Comparison of ENCODE assay signal across 8 mouse cellular contexts in the genomic region with DNA sequence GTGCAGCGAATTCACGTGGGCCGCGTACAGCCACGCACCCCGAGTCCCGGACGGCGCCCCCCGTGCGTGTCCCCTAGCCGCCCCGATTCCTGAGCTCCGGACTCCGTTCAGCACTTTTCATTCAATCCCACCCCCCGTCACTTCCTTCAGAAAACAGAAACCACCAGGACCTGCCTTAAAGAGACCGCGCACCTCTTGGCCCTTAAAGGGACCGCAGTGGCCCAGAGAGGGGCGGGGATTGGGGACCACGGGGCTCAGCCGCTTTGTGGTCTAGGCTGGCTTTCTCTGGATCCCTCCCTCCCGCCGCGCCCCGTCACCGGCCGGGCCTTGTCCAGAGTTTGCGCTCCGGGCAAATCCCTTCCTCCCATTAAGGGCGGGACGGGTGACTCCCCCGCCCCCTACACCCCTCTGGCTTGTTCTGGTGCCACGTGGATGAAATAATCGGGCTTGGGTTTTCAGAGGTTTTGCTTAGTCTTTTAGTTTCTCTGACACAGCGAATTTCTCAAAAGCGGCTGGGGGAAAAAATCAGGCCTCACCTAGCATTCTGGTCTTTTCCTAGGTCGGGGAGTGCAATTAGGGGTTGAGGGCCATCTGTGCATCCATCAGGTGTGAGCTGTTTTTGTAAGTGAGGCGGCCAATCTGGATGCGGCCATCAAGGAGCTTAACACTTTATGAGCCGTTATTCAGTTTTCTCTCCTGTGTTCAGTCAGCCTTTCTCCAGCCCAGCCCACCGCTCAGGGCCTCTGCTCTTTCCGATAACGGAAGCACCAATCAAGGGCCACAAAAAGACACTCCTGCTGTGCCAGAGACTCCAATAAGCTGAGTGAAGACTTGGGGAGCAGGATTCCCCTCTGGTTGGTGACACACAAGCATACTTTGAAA. TPM values are rescaled to one million over a fixed set of nuclear protein-coding genes. Genes with fewer than 3 reads are reported as not detected.
A peak's percentile ranks its signal among the peaks of the same experiment; 100 is the strongest.
DNase-seq lines count a peak whose midpoint lies in the region; ATAC-seq lines count a peak whose summit lies in the region.

Oaf (minus strand) TSS at position 200 of the 882 bp plus-strand sequence.

- H3K4me1 ChIP-seq in hindbrain, embryonic 16.5 days (ENCODE audit: control insufficient read depth, insufficient read depth, low read depth, low read length), result peaks cover 12% of the 10 kb centered on the region

- H3K36me3 ChIP-seq in hindbrain, embryonic 16.5 days (ENCODE audit: control insufficient read depth, insufficient read depth, low read length), result no peaks in the 10 kb centered on the region

- peak within 1 kb of the TSS; percentile 52 for H3K4me3 ChIP-seq in hindbrain, embryonic 16.5 days (ENCODE audit: low read length)

- WGBS in hindbrain, embryonic 16.5 days, result 2% methylated on average over 44 of the region's 44 CpGs

- no peaks in the 10 kb centered on the region for H3K9me3 ChIP-seq in hindbrain, embryonic 16.5 days (ENCODE audit: control insufficient read depth, low read length)

- DNase-seq in adrenal gland, adult 18-20 months (ENCODE audit: low spot score in 2 of 2), result peak; percentile 66 to 79
- DNase-seq in embryo, embryonic 10 days (ENCODE audit: low spot score), result peak; percentile 93
- DNase-seq in gastrocnemius, adult 8-10 months (ENCODE audit: low spot score in 2 of 2), result peak; percentile 85 to 89
- DNase-seq in left cerebral cortex, adult 18-20 months (ENCODE audit: low spot score in 2 of 2), result peak; percentile 21 to 42
- peak; percentile 84 for DNase-seq in lung, postnatal 36 days
- DNase-seq in retina, postnatal 7 days (ENCODE audit: low read depth, low spot score), result peak; percentile 34
- peak; percentile 89 for DNase-seq in urinary bladder, postnatal 14 days (ENCODE audit: low spot score)

- peaks cover 19% of the 10 kb centered on the region for H3K27me3 ChIP-seq in hindbrain, embryonic 16.5 days (replicated peaks; ENCODE audit: control insufficient read depth, insufficient read depth, low read length)

- 0 out of 2 replicates have a peak within 1 kb of the TSS, but pooled peaks have one; percentile 7 for H3K27ac ChIP-seq in hindbrain, embryonic 16.5 days (ENCODE audit: low read depth, low read length)

- H3K4me2 ChIP-seq in hindbrain, embryonic 16.5 days (ENCODE audit: low read length), result peak within 1 kb of the TSS; percentile 86

- peak; percentile 84 for ATAC-seq in hindbrain, embryonic 16.5 days

- H3K9ac ChIP-seq in hindbrain, embryonic 16.5 days (ENCODE audit: low read depth, low read length), result peak within 1 kb of the TSS; percentile 62

RNA-seq across cellular contexts. Expression of gene Oaf, which starts in this region (rescaled TPM):
- 10 to 100 TPM in 1 of 2 experiments, 1 to 10 TPM in 1; 9.9 to 38.0 TPM for total RNA-seq in adrenal gland, adult 18-20 months (2021)
- 1 to 10 TPM; 2.7 to 5.9 (median 4.8) TPM for total RNA-seq in gastrocnemius, adult 8-10 months (2022)
- polyA plus RNA-seq in hindbrain, embryonic 16.5 days (2015; fragmentation: Nextera tagmentation; extraction: Ambion mirVana), result 4.1 and 7.0 TPM in 2 replicates
- total RNA-seq in left cerebral cortex, adult 18-20 months (2021), result 10 to 100 TPM; 15.2 to 17.9 TPM

Comparison
In these comparisons a context has a peak if more than half of its experiments do, and no peak if none do; other contexts are left out.
1. Peak in every context shown above with its lines: DNase-seq, ATAC-seq, H3K4me3 ChIP-seq and H3K27ac ChIP-seq.
2. DNase-seq: peak in every context shown above with its lines; median percentile 93 in embryo, embryonic 10 days; 89 in urinary bladder, postnatal 14 days; 87 in gastrocnemius, adult 8-10 months; 84 in lung, postnatal 36 days; 72 in adrenal gland, adult 18-20 months; 34 in retina, postnatal 7 days; 32 in left cerebral cortex, adult 18-20 months.